Comparison of ENCODE assay signal across 15 mouse cellular contexts in genomic region chr8:95281493-95281892, GRCm38 (mm10). TPM values are rescaled to one million over a fixed set of nuclear protein-coding genes. Genes with fewer than 3 reads are reported as not detected.
DNase-seq lines count a peak whose midpoint lies in the region; ATAC-seq and TF ChIP-seq lines count a peak whose summit lies in the region.
"Had no signal": no experiment of that assay in that cellular context is flagged by ENCODE, and none has a peak within 500 bp of the region (broad histone marks: within the 10 kb centered on the region; RNA-seq: fewer than 3 reads in every experiment).

No protein-coding gene starts in this region.

- no peaks in the 10 kb centered on the region for H3K36me3 ChIP-seq in midbrain, embryonic 13.5 days
- H3K36me3 ChIP-seq in midbrain, embryonic 11.5 days (ENCODE audit: control insufficient read depth, insufficient read depth, low read length) = no peaks in the 10 kb centered on the region
- no peaks in the 10 kb centered on the region for H3K36me3 ChIP-seq in stomach, postnatal 0 days (ENCODE audit: control insufficient read depth, insufficient read depth, low read length)
- H3K36me3 ChIP-seq: liver, embryonic 13.5 days had no signal

- 66% methylated on average over 5 of the region's 5 CpGs for WGBS in midbrain, embryonic 13.5 days
- 61% methylated on average over 5 of the region's 5 CpGs for WGBS in midbrain, embryonic 11.5 days
- 71% methylated on average over 5 of the region's 5 CpGs for WGBS in stomach, postnatal 0 days

- H3K27me3 ChIP-seq in midbrain, embryonic 13.5 days = no peaks in the 10 kb centered on the region
- H3K27me3 ChIP-seq in midbrain, embryonic 11.5 days (ENCODE audit: control insufficient read depth, insufficient read depth, low read length) = no peaks in the 10 kb centered on the region
- no peaks in the 10 kb centered on the region for H3K27me3 ChIP-seq in stomach, postnatal 0 days (ENCODE audit: control insufficient read depth, insufficient read depth, low read length)
- H3K27me3 ChIP-seq: liver, embryonic 13.5 days had no signal

- H3K9me3 ChIP-seq in midbrain, embryonic 13.5 days = no peaks in the 10 kb centered on the region
- no peaks in the 10 kb centered on the region for H3K9me3 ChIP-seq in midbrain, embryonic 11.5 days (ENCODE audit: control insufficient read depth, low read length)
- H3K9me3 ChIP-seq in stomach, postnatal 0 days (ENCODE audit: control insufficient read depth, low read length) = no peaks in the 10 kb centered on the region
- H3K9me3 ChIP-seq: liver, embryonic 13.5 days had no signal

- intact Hi-C loops in gastrocnemius, adult 2 months (cut with DNase I) = no loop called here

- H3K4me2 ChIP-seq in midbrain, embryonic 13.5 days (replicated peaks) = no peak overlapping the region
- H3K4me2 ChIP-seq in midbrain, embryonic 11.5 days = no peak overlapping the region
- H3K4me2 ChIP-seq in stomach, postnatal 0 days (replicated peaks; ENCODE audit: low read depth) = no peak overlapping the region
- H3K4me2 ChIP-seq: liver, embryonic 13.5 days had no signal

- TF ChIP-seq EP300 in stomach, postnatal 0 days (optimal IDR thresholded peaks at IDR 0.05) = no peak

- H3K4me3 ChIP-seq in midbrain, embryonic 13.5 days (replicated peaks) = no peak overlapping the region
- no peak overlapping the region for H3K4me3 ChIP-seq in midbrain, embryonic 11.5 days (ENCODE audit: low read depth, low read length)
- no peak overlapping the region for H3K4me3 ChIP-seq in stomach, postnatal 0 days (ENCODE audit: low read depth, low read length)
- no peak overlapping the region for H3K4me3 ChIP-seq in gastrocnemius, adult 2 months
- H3K4me3 ChIP-seq: liver, embryonic 13.5 days; myocyte had no signal

- peaks cover 9% of the 10 kb centered on the region for H3K4me1 ChIP-seq in midbrain, embryonic 13.5 days (replicated peaks)
- no peaks in the 10 kb centered on the region for H3K4me1 ChIP-seq in midbrain, embryonic 11.5 days (ENCODE audit: control insufficient read depth, insufficient read depth, low read length)
- H3K4me1 ChIP-seq in stomach, postnatal 0 days (replicated peaks; ENCODE audit: control insufficient read depth, insufficient read depth) = no peaks in the 10 kb centered on the region
- H3K4me1 ChIP-seq: liver, embryonic 13.5 days had no signal

- ATAC-seq in frontal cortex, adult (ENCODE audit: low TSS enrichment) = no peak
- ATAC-seq in midbrain, embryonic 13.5 days = peak; percentile 77
- no peak for ATAC-seq in midbrain, embryonic 11.5 days (ENCODE audit: low FRiP score)
- peak; percentile 45 for ATAC-seq in stomach, postnatal 0 days (ENCODE audit: low FRiP score, low TSS enrichment)
- ATAC-seq: CD4-positive, CD25-positive, alpha-beta regulatory T cell, adult 4 months had no signal

- no peak for TF ChIP-seq CTCF in stomach, postnatal 0 days (IDR thresholded peaks at IDR 0.05; ENCODE audit: low read depth)
- no peak for TF ChIP-seq CTCF in gastrocnemius, adult 2 months (IDR thresholded peaks at IDR 0.05)

- H3K27ac ChIP-seq in midbrain, embryonic 13.5 days = no peak overlapping the region
- H3K27ac ChIP-seq in midbrain, embryonic 11.5 days (ENCODE audit: low read depth, low read length) = no peak overlapping the region
- H3K27ac ChIP-seq in stomach, postnatal 0 days (replicated peaks) = no peak overlapping the region
- H3K27ac ChIP-seq in gastrocnemius, adult 2 months = no peak overlapping the region
- H3K27ac ChIP-seq: kidney, postnatal 0 days; liver, embryonic 13.5 days had no signal

- H3K9ac ChIP-seq in midbrain, embryonic 13.5 days (replicated peaks) = no peak overlapping the region
- H3K9ac ChIP-seq in midbrain, embryonic 11.5 days (ENCODE audit: low read length) = no peak overlapping the region
- H3K9ac ChIP-seq in stomach, postnatal 0 days (ENCODE audit: low read length) = no peak overlapping the region
- H3K9ac ChIP-seq: liver, embryonic 13.5 days had no signal

- peak; percentile 24 to 29 for DNase-seq in frontal cortex, postnatal 10 days (ENCODE audit: low spot score in 2 of 2)
- no peak for DNase-seq in midbrain, embryonic 11.5 days (ENCODE audit: low spot score, missing footprints)
- DNase-seq in layer of hippocampus, postnatal 10 days (ENCODE audit: low spot score in 2 of 2) = peak; percentile 24 to 39
- no peak for DNase-seq in stomach, postnatal 0 days (ENCODE audit: low spot score)
- DNase-seq in gastrocnemius, adult 2 months = no peak
- DNase-seq: adrenal gland, postnatal 10 days; embryo, embryonic 11 days; heart, adult 11 months; liver, embryonic 13.5 days had no signal

RNA-seq across cellular contexts. Expression of gene Cngb1, which starts 24.9 kb away (rescaled TPM):
- 0.37 and 0.54 TPM in 2 replicates for polyA plus RNA-seq in midbrain, embryonic 13.5 days (2015; fragmentation: Nextera tagmentation; extraction: Ambion mirVana)
- 0.04 TPM in 1 of 2 replicates, not detected in the other for polyA plus RNA-seq in midbrain, embryonic 11.5 days (2014; fragmentation: Nextera tagmentation; extraction: Ambion mirVana)
- under 1 TPM; 0.87 to 0.91 TPM for total RNA-seq in layer of hippocampus, postnatal 10 days (2021)
- polyA plus RNA-seq in stomach, postnatal 0 days (2015; fragmentation: Nextera tagmentation; extraction: Ambion mirVana) = 0.69 and 1.1 TPM in 2 replicates
- under 1 TPM; 0.08 to 0.66 TPM for total RNA-seq in gastrocnemius, adult 2 months (2021)
- polyA plus RNA-seq: liver, embryonic 13.5 days had no signal

RNA-seq across cellular contexts. Expression of gene Tepp, which starts 28.9 kb away (rescaled TPM):
- polyA plus RNA-seq in midbrain, embryonic 13.5 days (2015; fragmentation: Nextera tagmentation; extraction: Ambion mirVana) = 0.70 TPM in 1 of 2 replicates, not detected in the other
- polyA plus RNA-seq in midbrain, embryonic 11.5 days (2014; fragmentation: Nextera tagmentation; extraction: Ambion mirVana) = 0.29 TPM in 1 of 2 replicates, not detected in the other
- total RNA-seq in layer of hippocampus, postnatal 10 days (2021) = 1 to 10 TPM; 1.4 to 1.7 TPM
- polyA plus RNA-seq in stomach, postnatal 0 days (2015; fragmentation: Nextera tagmentation; extraction: Ambion mirVana) = 0.19 TPM in 1 of 2 replicates, not detected in the other
- total RNA-seq in gastrocnemius, adult 2 months (2021) = not detected
- total RNA-seq: adrenal gland, postnatal 10 days; hematopoietic stem cell, adult 5-6 weeks had no signal
- polyA plus RNA-seq: CD4-positive, CD25-positive, alpha-beta regulatory T cell, adult 4 months; liver, embryonic 13.5 days; myocyte had no signal

RNA-seq across cellular contexts. Expression of gene Zfp319, which starts 50.3 kb away (rescaled TPM):
- 18.3 and 19.5 TPM in 2 replicates for polyA plus RNA-seq in midbrain, embryonic 13.5 days (2015; fragmentation: Nextera tagmentation; extraction: Ambion mirVana)
- 8.3 and 8.6 TPM in 2 replicates for polyA plus RNA-seq in midbrain, embryonic 11.5 days (2014; fragmentation: Nextera tagmentation; extraction: Ambion mirVana)
- total RNA-seq in layer of hippocampus, postnatal 10 days (2021) = 10 to 100 TPM; 18.1 to 19.4 TPM
- polyA plus RNA-seq in stomach, postnatal 0 days (2015; fragmentation: Nextera tagmentation; extraction: Ambion mirVana) = 2.5 TPM in 2 replicates
- 1 to 10 TPM; 3.3 to 4.4 TPM for total RNA-seq in gastrocnemius, adult 2 months (2021)

RNA-seq across cellular contexts. Expression of gene Usb1, which starts 50.6 kb away (rescaled TPM):
- 34.4 and 36.9 TPM in 2 replicates for polyA plus RNA-seq in midbrain, embryonic 13.5 days (2015; fragmentation: Nextera tagmentation; extraction: Ambion mirVana)
- 33.3 and 37.6 TPM in 2 replicates for polyA plus RNA-seq in midbrain, embryonic 11.5 days (2014; fragmentation: Nextera tagmentation; extraction: Ambion mirVana)
- 10 to 100 TPM; 17.2 to 22.8 TPM for total RNA-seq in layer of hippocampus, postnatal 10 days (2021)
- 21.5 and 24.6 TPM in 2 replicates for polyA plus RNA-seq in stomach, postnatal 0 days (2015; fragmentation: Nextera tagmentation; extraction: Ambion mirVana)
- total RNA-seq in gastrocnemius, adult 2 months (2021) = 1 to 10 TPM; 5.8 to 7.1 TPM

Comparison
In these comparisons a context has a peak if more than half of its experiments do, and no peak if none do; other contexts are left out.
1. ATAC-seq: peak in midbrain, embryonic 13.5 days (single experiment) and stomach, postnatal 0 days (single experiment); none in frontal cortex, adult (single experiment) and midbrain, embryonic 11.5 days (single experiment).
2. DNase-seq: peak in frontal cortex, postnatal 10 days (2 of 2) and layer of hippocampus, postnatal 10 days (2 of 2); none in midbrain, embryonic 11.5 days (single experiment), stomach, postnatal 0 days (single experiment) and gastrocnemius, adult 2 months (single experiment).